Mouse (Mus musculus): ENCODE results near the gene Fbxo44. TPM values are rescaled to one million over a fixed set of nuclear protein-coding genes. Genes with fewer than 3 reads are reported as not detected.
"Not testable (repeated sequence)": the region's sequence is repeated elsewhere in the genome, so short reads cannot be mapped to it uniquely, and the experiment has no call there.

Fbxo44 gene
- polyA plus RNA-seq, 1 experiment from 2014 or later, result 114 TPM

DNA sequence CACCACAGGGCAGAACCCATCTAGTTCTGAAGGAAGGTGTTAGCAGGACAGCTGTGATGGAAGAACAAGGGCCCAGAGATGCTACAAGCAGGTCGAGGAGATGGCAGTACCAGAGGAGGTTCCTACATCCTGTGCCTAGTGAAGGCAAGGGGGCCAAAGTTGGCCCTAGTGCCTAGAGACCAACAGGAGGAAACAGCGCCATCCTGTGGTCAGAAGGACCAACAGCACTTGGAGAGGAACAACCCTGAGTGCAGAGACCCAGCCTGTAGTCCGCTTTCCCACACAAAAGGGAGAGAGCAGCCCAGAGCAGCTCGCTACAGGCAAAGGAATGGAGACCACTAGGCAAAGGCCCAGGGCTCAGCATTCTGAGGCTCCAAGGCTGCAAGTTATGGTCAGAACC is 25.5 kb upstream of the Fbxo44 start:
- Histone ChIP-seq H3K9me3 (ENCODE audit: control insufficient read depth, low read length) (no peaks in the 10 kb centered on the region), H3K4me1 (ENCODE audit: control insufficient read depth, insufficient read depth, low read depth, low read length) (peaks cover 3% of the 10 kb centered on the region; the same call in 1 of the 2 replicates), H3K27ac (ENCODE audit: low read depth, low read length) (no peak overlapping the region), H3K27me3 (replicated peaks; ENCODE audit: control insufficient read depth, insufficient read depth, low read length) (no peaks in the 10 kb centered on the region), H3K36me3 (ENCODE audit: control insufficient read depth, insufficient read depth, low read length) (no peaks in the 10 kb centered on the region), H3K9ac (ENCODE audit: low read depth, low read length) (no peak overlapping the region), H3K4me2 (ENCODE audit: low read length) (no peak overlapping the region), H3K4me3 (ENCODE audit: low read length) (no peak overlapping the region)
- ATAC-seq, result no peak
- 67% methylated on average over 4 of the region's 4 CpGs for WGBS

DNA sequence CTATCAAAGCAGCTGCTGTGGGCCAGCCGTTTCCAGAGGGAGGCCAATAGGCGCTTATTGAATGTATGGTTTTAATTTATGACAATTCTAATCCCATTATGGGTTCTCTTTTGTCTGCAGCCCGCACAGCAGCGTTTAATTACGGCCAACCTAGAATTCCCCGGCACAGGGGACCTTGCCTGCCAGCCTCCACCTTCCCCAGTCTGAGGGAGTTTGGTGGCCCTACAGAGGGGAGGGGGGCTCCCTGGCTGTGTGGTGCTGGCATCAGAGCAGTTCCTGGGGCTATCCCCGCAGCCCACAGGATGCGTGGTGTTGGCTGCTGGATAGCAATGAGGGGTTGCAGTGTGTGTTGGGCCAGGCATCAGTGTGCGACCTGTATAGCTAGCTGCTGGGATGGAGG is 24.3 kb upstream of the Fbxo44 start:
- no peaks in the 10 kb centered on the region for H3K9me3 ChIP-seq (ENCODE audit: control insufficient read depth, low read length)
- H3K4me3 ChIP-seq (ENCODE audit: low read length), result no peak overlapping the region
- H3K4me1 ChIP-seq (ENCODE audit: control insufficient read depth, insufficient read depth, low read depth, low read length), result peaks cover 3% of the 10 kb centered on the region; the same call in 1 of the 2 replicates
- no peaks in the 10 kb centered on the region for H3K36me3 ChIP-seq (ENCODE audit: control insufficient read depth, insufficient read depth, low read length)
- ATAC-seq, result 0 out of 2 replicates have a peak, but pooled peaks have one; percentile 32
- no peak overlapping the region for H3K4me2 ChIP-seq (ENCODE audit: low read length)
- 28% methylated on average over 9 of the region's 9 CpGs for WGBS
- H3K27me3 ChIP-seq (replicated peaks; ENCODE audit: control insufficient read depth, insufficient read depth, low read length), result no peaks in the 10 kb centered on the region
- no peak overlapping the region for H3K9ac ChIP-seq (ENCODE audit: low read depth, low read length)
- H3K27ac ChIP-seq (ENCODE audit: low read depth, low read length), result no peak overlapping the region

GRCm38 (mm10) chr4:148182363-148182762 is 22.1 kb upstream of the Fbxo44 start:
- Histone ChIP-seq H3K4me1 (ENCODE audit: control insufficient read depth, insufficient read depth, low read depth, low read length) (peaks cover 3% of the 10 kb centered on the region; the same call in 1 of the 2 replicates), H3K9ac (ENCODE audit: low read depth, low read length) (no peak overlapping the region), H3K4me3 (ENCODE audit: low read length) (no peak overlapping the region), H3K4me2 (ENCODE audit: low read length) (no peak overlapping the region), H3K27me3 (replicated peaks; ENCODE audit: control insufficient read depth, insufficient read depth, low read length) (peaks cover 3% of the 10 kb centered on the region; the same call in 1 of the 2 replicates), H3K27ac (ENCODE audit: low read depth, low read length) (no peak overlapping the region), H3K36me3 (ENCODE audit: control insufficient read depth, insufficient read depth, low read length) (no peaks in the 10 kb centered on the region), H3K9me3 (ENCODE audit: control insufficient read depth, low read length) (no peaks in the 10 kb centered on the region)
- 29% methylated on average over 8 of the region's 8 CpGs for WGBS
- peak; percentile 26 for ATAC-seq

GRCm38 (mm10) chr4:148181483-148181882 is 21.2 kb upstream of the Fbxo44 start:
- H3K27me3 ChIP-seq (replicated peaks; ENCODE audit: control insufficient read depth, insufficient read depth, low read length), result peaks cover 3% of the 10 kb centered on the region
- H3K4me2 ChIP-seq (ENCODE audit: low read length), result no peak overlapping the region
- H3K4me1 ChIP-seq (ENCODE audit: control insufficient read depth, insufficient read depth, low read depth, low read length), result peaks cover 3% of the 10 kb centered on the region; the same call in 1 of the 2 replicates
- no peak overlapping the region for H3K27ac ChIP-seq (ENCODE audit: low read depth, low read length)
- no peaks in the 10 kb centered on the region for H3K9me3 ChIP-seq (ENCODE audit: control insufficient read depth, low read length)
- no peaks in the 10 kb centered on the region for H3K36me3 ChIP-seq (ENCODE audit: control insufficient read depth, insufficient read depth, low read length)
- no peak overlapping the region for H3K4me3 ChIP-seq (ENCODE audit: low read length)
- no peak for ATAC-seq
- H3K9ac ChIP-seq (ENCODE audit: low read depth, low read length), result no peak overlapping the region
- WGBS, result 91% methylated on average over 12 of the region's 12 CpGs

GRCm38 (mm10) chr4:148177716-148178115 is 17.4 kb upstream of the Fbxo44 start:
- no peak for ATAC-seq
- Histone ChIP-seq H3K36me3 (ENCODE audit: control insufficient read depth, insufficient read depth, low read length) (no peaks in the 10 kb centered on the region), H3K27ac (ENCODE audit: low read depth, low read length) (no peak overlapping the region), H3K4me3 (ENCODE audit: low read length) (no peak overlapping the region), H3K4me1 (ENCODE audit: control insufficient read depth, insufficient read depth, low read depth, low read length) (peaks cover 17% of the 10 kb centered on the region), H3K27me3 (replicated peaks; ENCODE audit: control insufficient read depth, insufficient read depth, low read length) (peaks cover 3% of the 10 kb centered on the region), H3K4me2 (ENCODE audit: low read length) (no peak overlapping the region), H3K9me3 (ENCODE audit: control insufficient read depth, low read length) (no peaks in the 10 kb centered on the region), H3K9ac (ENCODE audit: low read depth, low read length) (peak overlapping the region; percentile 17)

GRCm38 (mm10) chr4:148176603-148177002 is 16.3 kb upstream of the Fbxo44 start:
- not testable (repeated sequence) for H3K4me3 ChIP-seq (ENCODE audit: low read length); H3K4me2 ChIP-seq (ENCODE audit: low read length); H3K9me3 ChIP-seq (ENCODE audit: control insufficient read depth, low read length); H3K27me3 ChIP-seq (replicated peaks; ENCODE audit: control insufficient read depth, insufficient read depth, low read length); H3K27ac ChIP-seq (ENCODE audit: low read depth, low read length); H3K9ac ChIP-seq (ENCODE audit: low read depth, low read length); H3K36me3 ChIP-seq (ENCODE audit: control insufficient read depth, insufficient read depth, low read length); ATAC-seq
- WGBS, result 81% methylated on average over 5 of the region's 6 CpGs
- H3K4me1 ChIP-seq (ENCODE audit: control insufficient read depth, insufficient read depth, low read depth, low read length), result peaks cover 14% of the 10 kb centered on the region

DNA sequence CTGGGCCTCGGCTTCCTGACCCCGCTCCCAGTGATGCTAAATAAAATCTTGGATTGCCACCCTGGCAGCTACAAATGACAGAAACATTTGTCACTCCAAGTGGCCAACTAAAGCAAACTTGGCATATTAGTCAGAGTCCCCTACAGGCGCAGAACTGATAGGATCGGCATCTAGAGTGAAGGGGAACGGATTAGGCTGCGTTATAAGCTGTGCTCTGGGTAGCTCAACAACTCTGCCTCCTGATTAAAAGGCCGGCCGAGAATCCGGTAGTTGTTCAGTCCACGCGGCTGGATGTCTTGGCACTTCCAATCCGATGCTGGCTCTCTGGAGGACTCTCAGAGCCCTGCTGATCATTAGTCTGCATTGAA is 14.2 kb upstream of the Fbxo44 start:
- 7% methylated on average over 12 of the region's 12 CpGs for WGBS
- peak overlapping the region; percentile 67 for H3K4me2 ChIP-seq (ENCODE audit: low read length)
- peak overlapping the region; percentile 78 for H3K27ac ChIP-seq (ENCODE audit: low read depth, low read length)
- no peak overlapping the region; the same call in 1 of the 2 replicates for H3K4me3 ChIP-seq (ENCODE audit: low read length)
- no peaks in the 10 kb centered on the region for H3K9me3 ChIP-seq (ENCODE audit: control insufficient read depth, low read length)
- 0 out of 2 replicates have a peak, but pooled peaks have one; percentile 7 for ATAC-seq
- H3K27me3 ChIP-seq (replicated peaks; ENCODE audit: control insufficient read depth, insufficient read depth, low read length), result peaks cover 7% of the 10 kb centered on the region
- H3K9ac ChIP-seq (ENCODE audit: low read depth, low read length), result peak overlapping the region; percentile 57
- peaks cover 14% of the 10 kb centered on the region for H3K4me1 ChIP-seq (ENCODE audit: control insufficient read depth, insufficient read depth, low read depth, low read length)
- no peaks in the 10 kb centered on the region for H3K36me3 ChIP-seq (ENCODE audit: control insufficient read depth, insufficient read depth, low read length)

GRCm38 (mm10) chr4:148173811-148174494 is 13.7 kb upstream of the Fbxo44 start:
- peak overlapping the region; percentile 78 for H3K27ac ChIP-seq (ENCODE audit: low read depth, low read length)
- H3K4me1 ChIP-seq (ENCODE audit: control insufficient read depth, insufficient read depth, low read depth, low read length), result peaks cover 14% of the 10 kb centered on the region
- H3K27me3 ChIP-seq (replicated peaks; ENCODE audit: control insufficient read depth, insufficient read depth, low read length), result peaks cover 7% of the 10 kb centered on the region
- no peaks in the 10 kb centered on the region for H3K36me3 ChIP-seq (ENCODE audit: control insufficient read depth, insufficient read depth, low read length)
- ATAC-seq, result peak; percentile 72
- H3K9me3 ChIP-seq (ENCODE audit: control insufficient read depth, low read length), result no peaks in the 10 kb centered on the region
- under 1% methylated on average over 30 of the region's 30 CpGs for WGBS
- peak overlapping the region; percentile 67 for H3K4me2 ChIP-seq (ENCODE audit: low read length)
- H3K9ac ChIP-seq (ENCODE audit: low read depth, low read length), result peak overlapping the region; percentile 57
- peak overlapping the region; percentile 32 for H3K4me3 ChIP-seq (ENCODE audit: low read length)

- no peak for ATAC-seq
- 48% methylated on average over 3 of the region's 3 CpGs for WGBS
Measured at GRCm38 (mm10) chr4:148171261-148171660, 11.0 kb upstream of the Fbxo44 start.

More at GRCm38 (mm10) chr4:148171261-148171660, 11.0 kb upstream of the Fbxo44 start:
- Histone ChIP-seq H3K4me2 (ENCODE audit: low read length) (no peak overlapping the region), H3K27me3 (replicated peaks; ENCODE audit: control insufficient read depth, insufficient read depth, low read length) (peaks cover 6% of the 10 kb centered on the region; the same call in 1 of the 2 replicates), H3K4me1 (ENCODE audit: control insufficient read depth, insufficient read depth, low read depth, low read length) (peaks cover 18% of the 10 kb centered on the region), H3K4me3 (ENCODE audit: low read length) (no peak overlapping the region), H3K9ac (ENCODE audit: low read depth, low read length) (no peak overlapping the region), H3K36me3 (ENCODE audit: control insufficient read depth, insufficient read depth, low read length) (no peaks in the 10 kb centered on the region), H3K9me3 (ENCODE audit: control insufficient read depth, low read length) (no peaks in the 10 kb centered on the region), H3K27ac (ENCODE audit: low read depth, low read length) (no peak overlapping the region)

All from hindbrain, embryonic 16.5 days (tissue).